Mouse (Mus musculus) adrenal gland, adult 18-20 months (tissue): ENCODE data around the gene Bcl2l11. TPM values are rescaled to one million over a fixed set of nuclear protein-coding genes. Genes with fewer than 3 reads are reported as not detected.
A peak's percentile ranks its signal among the peaks of the same experiment; 100 is the strongest.

Experiments used
- DNase-seq, 2 experiments: peaks; one replicate each; pipeline ENCODE4 v3.0.0; 2021 to 2022; ENCODE audit warnings: low spot score in 2 of 2
- total RNA-seq, 2 experiments: library from RNA; stranded (reverse); gene quantifications; 1 replicate in 1 of 2; 2 replicates in 1 of 2; pipeline ENCODE4 v1.2.3; 2021

Gene Bcl2l11
- total RNA-seq, 2 experiments from 2014 or later: 10.7 to 23.0 TPM

DNA sequence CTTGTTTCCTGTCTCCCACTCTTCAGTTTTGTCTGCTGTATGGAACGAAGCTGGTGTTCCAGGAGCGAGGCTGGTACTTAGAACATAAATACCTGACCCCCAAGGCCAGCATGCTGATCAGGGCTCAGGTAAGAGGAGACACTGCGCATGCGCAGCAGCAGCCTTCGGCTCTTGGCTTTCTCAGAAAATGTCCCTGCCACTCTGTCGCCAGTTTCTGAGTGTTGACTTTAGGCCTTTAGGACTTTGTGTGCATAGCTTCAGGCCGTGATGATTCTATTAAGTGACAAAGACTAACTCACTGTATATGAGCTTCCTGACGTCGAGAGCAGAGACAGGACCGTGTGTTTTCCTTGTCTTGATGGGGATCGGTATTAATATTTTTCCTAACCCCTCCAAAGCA lies 20.2 kb upstream of the Bcl2l11 start:
- DNase-seq: no peak

GRCm38 (mm10) chr2:128111537-128111936 lies 14.3 kb upstream of the Bcl2l11 start:
- no peak for DNase-seq

- no peak for DNase-seq
Observed at GRCm38 (mm10) chr2:128114621-128115020, 11.2 kb upstream of the Bcl2l11 start.

- no peak for DNase-seq
Observed at GRCm38 (mm10) chr2:128115579-128115978, 10.3 kb upstream of the Bcl2l11 start.

- no peak for DNase-seq
Observed at GRCm38 (mm10) chr2:128117605-128118004, 8.2 kb upstream of the Bcl2l11 start.

DNA sequence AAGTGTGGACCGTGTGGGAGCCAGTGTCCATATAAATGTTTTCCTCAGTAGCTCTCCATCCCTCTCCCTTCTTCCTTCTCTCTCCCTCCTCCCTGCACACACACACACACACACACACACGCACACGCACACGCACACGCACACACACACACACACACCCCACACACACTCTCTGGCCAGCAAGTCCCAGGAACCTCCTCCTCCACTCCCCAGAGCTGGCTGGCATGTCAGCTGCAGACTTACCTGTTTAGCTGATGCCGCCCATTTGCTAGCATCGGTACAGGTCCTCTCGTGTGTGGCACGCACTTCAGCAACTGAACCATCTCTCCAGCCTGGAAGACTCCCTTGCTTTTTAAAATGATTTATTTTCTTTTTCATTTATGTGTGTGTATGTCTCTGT lies 6.9 kb upstream of the Bcl2l11 start:
- DNase-seq: no peak

- peak; percentile 45 to 61 for DNase-seq
Observed at GRCm38 (mm10) chr2:128122491-128122890, 3.3 kb upstream of the Bcl2l11 start.

- peak; percentile 31 to 48 for DNase-seq
Observed at GRCm38 (mm10) chr2:128122891-128123771, 2.7 kb upstream of the Bcl2l11 start.

GRCm38 (mm10) chr2:128123921-128124683 lies 1.7 kb upstream of the Bcl2l11 start:
- DNase-seq: peak in 1 of 2 experiments; percentile 29

- no peak for DNase-seq
Observed at GRCm38 (mm10) chr2:128124693-128125092, 1.1 kb upstream of the Bcl2l11 start.

GRCm38 (mm10) chr2:128126591-128127051 lies 783 bp downstream of the Bcl2l11 start:
- DNase-seq: peak; percentile 31 to 42

- DNase-seq: peak; percentile 93 to 95
Observed at GRCm38 (mm10) chr2:128127121-128127671, 1.4 kb downstream of the Bcl2l11 start.

DNA sequence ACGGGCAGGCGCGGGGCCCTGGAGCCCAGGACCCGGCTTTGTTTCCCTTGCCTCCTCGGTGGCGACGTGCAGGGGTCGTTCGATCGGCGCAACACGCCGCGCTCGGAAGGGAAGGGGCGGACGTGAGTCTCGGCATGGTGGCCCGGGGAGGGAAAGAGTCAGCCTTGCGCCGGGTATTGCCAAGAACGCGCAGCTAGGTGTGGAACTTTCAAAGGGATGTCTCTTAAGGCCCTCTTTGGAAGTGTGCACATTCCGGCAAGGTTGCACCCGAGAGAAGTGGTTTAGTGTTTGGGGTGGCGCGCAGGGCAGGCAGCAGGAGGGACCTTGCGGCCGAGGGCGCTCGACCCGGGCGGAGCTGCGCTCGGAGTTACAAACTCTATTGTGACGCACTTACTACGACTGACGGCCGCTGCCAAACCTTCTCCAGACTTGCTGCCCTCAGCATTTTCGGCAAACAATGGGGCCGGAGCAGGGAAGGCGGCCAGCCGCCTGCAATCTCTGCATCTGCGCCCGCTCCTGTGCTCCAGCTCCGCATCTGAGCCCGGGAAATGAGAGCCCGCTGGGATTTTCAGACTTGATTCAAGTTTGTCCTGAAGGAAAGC lies 2.0 kb downstream of the Bcl2l11 start:
- DNase-seq: peak; percentile 66 to 70

DNA sequence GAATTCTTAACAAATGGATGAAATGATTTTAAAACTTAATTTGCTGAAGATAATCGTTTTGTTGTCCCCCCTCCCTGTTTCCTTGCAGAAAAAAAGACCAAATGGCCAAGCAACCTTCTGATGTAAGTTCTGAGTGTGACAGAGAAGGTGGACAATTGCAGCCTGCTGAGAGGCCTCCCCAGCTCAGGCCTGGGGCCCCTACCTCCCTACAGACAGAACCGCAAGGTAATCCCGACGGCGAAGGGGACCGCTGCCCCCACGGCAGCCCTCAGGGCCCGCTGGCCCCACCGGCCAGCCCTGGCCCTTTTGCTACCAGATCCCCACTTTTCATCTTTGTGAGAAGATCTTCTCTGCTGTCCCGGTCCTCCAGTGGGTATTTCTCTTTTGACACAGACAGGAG lies 2.7 kb downstream of the Bcl2l11 start:
- no peak for DNase-seq

GRCm38 (mm10) chr2:128131503-128131902 lies 5.7 kb downstream of the Bcl2l11 start:
- DNase-seq: no peak

GRCm38 (mm10) chr2:128132635-128133034 lies 6.8 kb downstream of the Bcl2l11 start:
- DNase-seq: no peak

- no peak for DNase-seq
Observed at GRCm38 (mm10) chr2:128133865-128134264, 8.0 kb downstream of the Bcl2l11 start.

DNA sequence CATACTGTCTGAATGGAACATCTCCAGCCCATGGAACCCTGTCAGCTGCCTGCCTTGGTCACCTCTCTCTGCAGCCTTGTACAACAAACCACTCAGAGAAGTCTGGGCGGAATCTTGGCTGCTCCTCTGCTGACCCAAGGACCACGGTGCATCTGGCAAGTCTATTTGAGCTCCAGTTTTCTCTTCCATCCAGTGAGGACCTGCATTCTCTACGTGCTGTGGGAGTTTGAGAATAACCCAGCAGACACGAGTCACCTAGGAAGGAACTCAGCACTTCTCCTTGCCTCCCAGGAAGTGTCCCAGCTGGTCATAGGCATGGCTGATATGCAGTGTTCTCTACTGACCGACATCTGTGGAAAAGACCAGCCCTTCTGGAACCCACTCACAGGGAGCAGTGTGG lies 8.6 kb downstream of the Bcl2l11 start:
- no peak for DNase-seq

- no peak for DNase-seq
Observed at GRCm38 (mm10) chr2:128134948-128135347, 9.1 kb downstream of the Bcl2l11 start.

DNA sequence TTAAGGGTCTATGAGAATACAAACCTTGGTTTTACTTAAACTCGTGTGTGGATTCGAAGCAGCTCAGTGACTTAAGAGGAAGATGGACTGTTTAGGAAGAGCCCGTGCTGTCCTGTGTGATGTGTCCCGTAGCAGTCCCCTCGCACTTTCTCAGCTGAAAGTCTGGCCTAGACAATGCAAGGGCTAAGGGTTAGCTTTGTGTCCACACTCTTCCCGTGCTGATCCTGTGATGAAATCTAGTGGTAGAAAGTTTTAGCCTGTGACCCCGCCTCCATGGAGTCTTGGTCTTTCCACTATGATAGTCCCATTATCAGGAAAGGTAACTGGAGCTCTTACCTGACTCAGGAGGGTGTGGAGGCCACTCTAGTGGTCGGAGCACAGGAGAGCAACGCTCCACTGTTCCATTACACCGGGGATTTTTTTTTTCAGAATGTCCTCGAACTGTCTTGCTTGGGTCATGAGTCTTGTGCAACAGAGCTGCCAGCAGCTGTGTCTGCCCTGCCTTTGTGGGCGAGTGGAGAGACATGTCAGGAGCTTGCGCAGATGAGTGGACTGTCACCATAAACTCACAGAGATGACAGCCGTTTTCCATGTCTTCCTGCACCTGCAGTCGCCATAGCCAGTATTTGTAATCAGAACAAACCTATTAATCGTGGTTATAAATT lies 11.1 kb downstream of the Bcl2l11 start:
- no peak for DNase-seq
